Comparison of ENCODE assay signal across 8 mouse cellular contexts in the genomic region with DNA sequence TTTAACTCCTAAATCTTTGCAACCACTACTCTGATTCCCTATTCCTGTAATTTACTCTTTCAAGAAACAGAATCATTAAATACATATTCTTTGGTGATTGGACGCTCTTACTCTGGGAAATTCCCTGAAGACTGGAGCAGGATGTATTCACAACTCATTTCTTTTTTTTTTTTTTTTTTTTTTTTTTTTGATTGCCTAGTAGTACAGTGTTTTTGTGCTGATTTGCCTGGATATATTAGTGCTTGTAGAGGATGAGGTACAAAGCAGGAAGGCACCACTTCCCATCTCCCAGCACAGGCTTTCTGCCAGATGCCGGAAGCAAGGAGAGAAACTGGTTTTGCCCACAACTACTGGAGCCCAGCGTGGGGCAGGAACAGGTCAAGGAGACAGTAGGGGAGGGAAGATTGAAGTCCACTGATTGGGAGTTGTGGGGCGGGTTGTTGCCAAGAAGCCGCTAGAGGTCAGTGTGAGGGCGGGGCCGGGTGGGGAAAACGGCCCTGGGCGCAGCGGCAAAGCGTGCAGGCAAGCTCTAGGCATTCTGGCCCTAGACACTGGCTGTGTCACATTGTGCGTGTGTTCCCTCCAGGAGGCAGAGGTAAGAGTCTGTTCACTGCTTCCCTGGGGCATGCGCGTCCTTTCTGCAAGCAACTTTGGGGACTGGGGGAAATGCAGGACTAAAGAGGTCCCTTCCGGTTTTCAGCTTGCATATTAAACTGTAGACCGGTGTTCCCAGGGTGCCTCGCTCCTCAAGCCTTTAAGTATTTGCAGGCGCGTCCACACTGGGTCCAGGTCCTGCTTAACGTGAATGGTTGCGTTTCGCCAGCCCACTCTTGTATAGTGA. TPM values are rescaled to one million over a fixed set of nuclear protein-coding genes. Genes with fewer than 3 reads are reported as not detected.
DNase-seq lines count a peak whose midpoint lies in the region; ATAC-seq and TF ChIP-seq lines count a peak whose summit lies in the region.

A gene (plus strand): TSS at position 482 of the 841 bp plus-strand sequence.

- H3K36me3 ChIP-seq in embryonic facial prominence, embryonic 15.5 days: no peaks in the 10 kb centered on the region
- H3K36me3 ChIP-seq in limb, embryonic 14.5 days (ENCODE audit: control insufficient read depth, insufficient read depth, low read length): no peaks in the 10 kb centered on the region
- H3K36me3 ChIP-seq in midbrain, postnatal 0 days (ENCODE audit: insufficient read depth, low read length): no peaks in the 10 kb centered on the region

- peak within 1 kb of the TSS; percentile 48 for H3K9ac ChIP-seq in embryonic facial prominence, embryonic 15.5 days
- peak within 1 kb of the TSS; percentile 67 for H3K9ac ChIP-seq in limb, embryonic 14.5 days (ENCODE audit: low read depth, low read length, severe bottlenecking)
- peak within 1 kb of the TSS; percentile 50 for H3K9ac ChIP-seq in midbrain, postnatal 0 days (replicated peaks; ENCODE audit: low read length, poor library complexity, severe bottlenecking)

- peak; percentile 77 for ATAC-seq in embryonic facial prominence, embryonic 15.5 days (ENCODE audit: insufficient number of reproducible peaks, low FRiP score, low TSS enrichment, low read depth)
- ATAC-seq in limb, embryonic 14.5 days (ENCODE audit: low FRiP score, low read depth): peak; percentile 90
- peak; percentile 93 for ATAC-seq in midbrain, postnatal 0 days (ENCODE audit: low FRiP score)

- H3K4me1 ChIP-seq in bone marrow, adult 2 months (ENCODE audit: control insufficient read depth, insufficient read depth, low read length): no peaks in the 10 kb centered on the region; the same call in 1 of the 2 replicates
- peaks cover 8% of the 10 kb centered on the region; the same call in 1 of the 2 replicates for H3K4me1 ChIP-seq in embryonic facial prominence, embryonic 15.5 days
- peaks cover 4% of the 10 kb centered on the region; the same call in 1 of the 2 replicates for H3K4me1 ChIP-seq in limb, embryonic 14.5 days (ENCODE audit: control insufficient read depth, insufficient read depth, low read length)
- 0 out of 2 replicates have a peak, but pooled peaks cover 2% of the 10 kb centered on the region for H3K4me1 ChIP-seq in midbrain, postnatal 0 days (ENCODE audit: insufficient read depth, low read length)

- H3K9me3 ChIP-seq in embryonic facial prominence, embryonic 15.5 days (replicated peaks): no peaks in the 10 kb centered on the region
- no peaks in the 10 kb centered on the region for H3K9me3 ChIP-seq in limb, embryonic 14.5 days (ENCODE audit: control insufficient read depth, low read length)
- H3K9me3 ChIP-seq in midbrain, postnatal 0 days (ENCODE audit: low read length): no peaks in the 10 kb centered on the region

- TF ChIP-seq POLR2A in bone marrow, adult 2 months (IDR thresholded peaks at IDR 0.05; ENCODE audit: borderline replicate concordance, control insufficient read depth, low read depth, low read length): no peak
- TF ChIP-seq POLR2A in limb, embryonic 14.5 days (IDR thresholded peaks at IDR 0.05; ENCODE audit: borderline replicate concordance, extremely low read depth, insufficient read depth, insufficient read length): peak; percentile 45; the same call in 1 of the 2 replicates

- H3K4me2 ChIP-seq in embryonic facial prominence, embryonic 15.5 days (replicated peaks): peak within 1 kb of the TSS; percentile 60
- H3K4me2 ChIP-seq in limb, embryonic 14.5 days (replicated peaks; ENCODE audit: low read depth, low read length, severe bottlenecking): peak within 1 kb of the TSS; percentile 65
- peak within 1 kb of the TSS; percentile 53 for H3K4me2 ChIP-seq in midbrain, postnatal 0 days (ENCODE audit: low read depth, low read length, poor library complexity, severe bottlenecking)

- peak within 1 kb of the TSS; percentile 55 for H3K27ac ChIP-seq in bone marrow, adult 2 months (ENCODE audit: control insufficient read depth, insufficient read depth, low read depth, low read length, poor library complexity)
- peak within 1 kb of the TSS; percentile 86 for H3K27ac ChIP-seq in embryonic facial prominence, embryonic 15.5 days (replicated peaks)
- peak within 1 kb of the TSS; percentile 80 for H3K27ac ChIP-seq in limb, embryonic 14.5 days (replicated peaks; ENCODE audit: low read depth, low read length)
- H3K27ac ChIP-seq in midbrain, postnatal 0 days (ENCODE audit: low read depth, low read length): peak within 1 kb of the TSS; percentile 71

- peak; percentile 39; the same call in 1 of the 2 replicates for TF ChIP-seq CTCF in bone marrow, adult 2 months (IDR thresholded peaks at IDR 0.05; ENCODE audit: control insufficient read depth, insufficient read depth, low read length)
- TF ChIP-seq CTCF in midbrain, postnatal 0 days (IDR thresholded peaks at IDR 0.05): peak; percentile 55

- peak; percentile 93 for DNase-seq in 416B (ENCODE audit: low read depth)
- DNase-seq in heart, adult 8-10 months (ENCODE audit: low spot score): peak; percentile 80
- peak; percentile 91 for DNase-seq in kidney, adult 9 months
- peak; percentile 76 for DNase-seq in limb, embryonic 14.5 days (ENCODE audit: low spot score)
- peak; percentile 80 for DNase-seq in midbrain, postnatal 0 days (ENCODE audit: low spot score)
- DNase-seq in spleen, postnatal 36 days (ENCODE audit: low spot score in 2 of 2): peak; percentile 33 to 37

- 2% methylated on average over 22 of the region's 22 CpGs for WGBS in bone marrow, adult 2 months
- 1% methylated on average over 22 of the region's 22 CpGs for WGBS in embryonic facial prominence, embryonic 15.5 days
- 4% methylated on average over 22 of the region's 22 CpGs for WGBS in limb, embryonic 14.5 days
- WGBS in midbrain, postnatal 0 days: 2% methylated on average over 22 of the region's 22 CpGs

- H3K4me3 ChIP-seq in bone marrow, adult 2 months (replicated peaks; ENCODE audit: control insufficient read depth, low read depth, low read length): peak within 1 kb of the TSS; percentile 85
- peak within 1 kb of the TSS; percentile 60 for H3K4me3 ChIP-seq in embryonic facial prominence, embryonic 15.5 days (replicated peaks)
- peak within 1 kb of the TSS; percentile 51 for H3K4me3 ChIP-seq in limb, embryonic 14.5 days (replicated peaks; ENCODE audit: low read length)
- peak within 1 kb of the TSS; percentile 48 for H3K4me3 ChIP-seq in midbrain, postnatal 0 days (ENCODE audit: low read depth, low read length)

- no peaks in the 10 kb centered on the region for H3K27me3 ChIP-seq in embryonic facial prominence, embryonic 15.5 days
- no peaks in the 10 kb centered on the region for H3K27me3 ChIP-seq in limb, embryonic 14.5 days (ENCODE audit: control insufficient read depth, insufficient read depth, low read length)
- no peaks in the 10 kb centered on the region for H3K27me3 ChIP-seq in midbrain, postnatal 0 days (ENCODE audit: insufficient read depth, low read length)

RNA-seq across cellular contexts. Expression of the gene that starts here (rescaled TPM):
- polyA plus RNA-seq in bone marrow, adult 2 months (2011; ENCODE audit: insufficient read depth, insufficient read length, low replicate concordance, missing spikeins): 5.7 and 14.7 TPM in 2 replicates
- polyA plus RNA-seq in embryonic facial prominence, embryonic 15.5 days (2015; fragmentation: Nextera tagmentation; extraction: Ambion mirVana): 15.8 and 19.1 TPM in 2 replicates
- total RNA-seq in heart, adult 8-10 months (2022): 10 to 100 TPM; 34.4 to 45.1 (median 42.8) TPM
- polyA plus RNA-seq in limb, embryonic 14.5 days (2012; rRNA removed): 8.1 and 10.1 TPM in 2 replicates
- 15.4 and 16.1 TPM in 2 replicates for polyA plus RNA-seq in limb, embryonic 14.5 days (2014; fragmentation: Nextera tagmentation; extraction: Ambion mirVana)
- 5.9 and 9.8 TPM in 2 replicates for total RNA-seq in midbrain, postnatal 0 days (2014; rRNA removed)
- 5.7 and 7.3 TPM in 2 replicates for polyA plus RNA-seq in midbrain, postnatal 0 days (2015; fragmentation: Nextera tagmentation; extraction: Ambion mirVana)

Comparison
In these comparisons a context has a peak if more than half of its experiments do, and no peak if none do; other contexts are left out.
1. Peak in every context shown above with its lines: DNase-seq, ATAC-seq, H3K4me3 ChIP-seq and H3K27ac ChIP-seq.
2. DNase-seq: peak in every context shown above with its lines; median percentile 93 in 416B; 91 in kidney, adult 9 months; 80 in heart, adult 8-10 months; 80 in midbrain, postnatal 0 days; 76 in limb, embryonic 14.5 days; 35 in spleen, postnatal 36 days.